Mouse (Mus musculus) C2C12 (cell line): ENCODE data around the gene Rab11fip2. TPM values are rescaled to one million over a fixed set of nuclear protein-coding genes. Genes with fewer than 3 reads are reported as not detected.

Source experiments
- H3K27me3 ChIP-seq: one replicate; pipeline ENCODE4 v1.6.1; 2011; ENCODE audit not compliant: control insufficient read depth, insufficient read depth, insufficient read length
- H3K36me3 ChIP-seq: one replicate; pipeline ENCODE4 v1.6.1; 2011; ENCODE audit not compliant: control insufficient read depth, insufficient read depth
- H3K4me3 ChIP-seq: one replicate; pipeline ENCODE4 v1.5.1; 2011; ENCODE audit warnings: mild to moderate bottlenecking, control low read depth; ENCODE audit not compliant: poor library complexity, insufficient read depth, severe bottlenecking
- H3K79me2 ChIP-seq: one replicate; pipeline ENCODE4 v1.6.1; 2011; ENCODE audit not compliant: control insufficient read depth, insufficient read depth
- H3K79me3 ChIP-seq: one replicate; pipeline ENCODE4 v1.6.1; 2011; ENCODE audit warnings: low read depth, control low read depth
- H3ac ChIP-seq: one replicate; pipeline ENCODE3; 2011; ENCODE audit warnings: low read depth; ENCODE audit not compliant: control insufficient read depth, insufficient read length
- CEBPB ChIP-seq: IDR thresholded peaks from one replicate; pipeline ENCODE4 v1.6.1; 2011; ENCODE audit warnings: low read depth, mild to moderate bottlenecking, control low read depth, moderate library complexity
- CTCF ChIP-seq: IDR thresholded peaks from one replicate; pipeline ENCODE4 v1.5.1; 2011; ENCODE audit not compliant: control insufficient read depth, insufficient read depth, insufficient read length
- FOSL1 ChIP-seq: IDR thresholded peaks from one replicate; pipeline ENCODE4 v1.8.0; 2011; ENCODE audit warnings: mild to moderate bottlenecking, low read length; ENCODE audit not compliant: poor library complexity, insufficient read depth, severe bottlenecking
- MAX ChIP-seq: IDR thresholded peaks from one replicate; pipeline ENCODE4 v1.6.1; 2011; ENCODE audit warnings: mild to moderate bottlenecking, control low read depth
- MYOD1 ChIP-seq: IDR thresholded peaks from one replicate; pipeline ENCODE4 v1.6.1; 2011; ENCODE audit warnings: low read depth; ENCODE audit not compliant: control insufficient read depth, insufficient read length
- MYOG ChIP-seq: IDR thresholded peaks from one replicate; pipeline ENCODE4 v1.6.1; 2011; ENCODE audit not compliant: control insufficient read depth, insufficient read length; ENCODE audit errors: extremely low read depth
- USF1 ChIP-seq: IDR thresholded peaks from one replicate; pipeline ENCODE4 v1.6.1; 2011; ENCODE audit warnings: low read depth, mild to moderate bottlenecking, control low read depth, moderate library complexity
- long read RNA-seq, 2 experiments: library from polyadenylated mRNA; unstranded; transcript quantifications; one replicate each; pipeline ENCODE4 v2.0.0; 2019 to 2020
- polyA plus RNA-seq: library from polyadenylated mRNA; unstranded; fragments of >200 nt; fragmentation: generic; extraction: Trizol; gene quantifications from one replicate; pipeline ENCODE4 v1.2.1, GENCODE M21; 2012; ENCODE audit warnings: missing spikeins

Gene Rab11fip2
- polyA plus RNA-seq = 0.95 TPM
- long read RNA-seq, experiment 1, partial matches to known transcripts = 0 of 2 reads
- long read RNA-seq, experiment 1, other reads (novel, unspliced or antisense) = 2 of 2 reads
- long read RNA-seq, experiment 2 = 0 reads

- no peaks in the 10 kb centered on the region for H3K79me2 ChIP-seq
- H3K36me3 ChIP-seq = no peaks in the 10 kb centered on the region
- H3K79me3 ChIP-seq = no peaks in the 10 kb centered on the region
- peak within 1 kb of the TSS; percentile 81 for H3ac ChIP-seq
- no peak for TF ChIP-seq USF1
- TF ChIP-seq MYOD1 = no peak
- no peak for TF ChIP-seq MYOG
- TF ChIP-seq CTCF = no peak
- no peak for TF ChIP-seq MAX
- TF ChIP-seq CEBPB = no peak
- no peak for TF ChIP-seq FOSL1
- H3K4me3 ChIP-seq = peak within 1 kb of the TSS; percentile 51
- H3K27me3 ChIP-seq = no peaks in the 10 kb centered on the region
These were observed at the start of gene Rab11fip2 for GRCm38 (mm10) chr19:59943322-59943871. TSS of gene Rab11fip2 (minus strand) at chr19:59943654.

GRCm38 (mm10) chr19:59981588-59981987, 38.1 kb upstream of the Rab11fip2 start:
- no peaks in the 10 kb centered on the region for H3K79me3 ChIP-seq
- H3K79me2 ChIP-seq = no peaks in the 10 kb centered on the region
- H3ac ChIP-seq = no peak overlapping the region
- H3K4me3 ChIP-seq = no peak overlapping the region
- H3K36me3 ChIP-seq = no peaks in the 10 kb centered on the region
- no peaks in the 10 kb centered on the region for H3K27me3 ChIP-seq
- TF ChIP-seq CEBPB = no peak
- no peak for TF ChIP-seq FOSL1
- TF ChIP-seq MYOD1 = no peak
- no peak for TF ChIP-seq MAX
- TF ChIP-seq USF1 = no peak
- TF ChIP-seq CTCF = no peak
- TF ChIP-seq MYOG = no peak

GRCm38 (mm10) chr19:59954936-59955335, 11.5 kb upstream of the Rab11fip2 start:
- TF ChIP-seq USF1 = no peak
- TF ChIP-seq FOSL1 = no peak
- TF ChIP-seq MYOD1 = no peak
- no peak for TF ChIP-seq CEBPB
- no peak for TF ChIP-seq MYOG
- TF ChIP-seq CTCF = no peak
- no peak for TF ChIP-seq MAX
- Histone ChIP-seq H3K79me3 (no peaks in the 10 kb centered on the region), H3K4me3 (no peak overlapping the region), H3K36me3 (no peaks in the 10 kb centered on the region), H3K79me2 (no peaks in the 10 kb centered on the region), H3K27me3 (no peaks in the 10 kb centered on the region), H3ac (no peak overlapping the region)

- no peaks in the 10 kb centered on the region for H3K36me3 ChIP-seq
- H3K27me3 ChIP-seq = no peaks in the 10 kb centered on the region
- H3K79me3 ChIP-seq = no peaks in the 10 kb centered on the region
- H3ac ChIP-seq = no peak overlapping the region
- no peak overlapping the region for H3K4me3 ChIP-seq
- TF ChIP-seq MYOD1 (no peak), MAX (no peak), USF1 (no peak), FOSL1 (no peak), MYOG (no peak), CEBPB (no peak), CTCF (no peak)
- no peaks in the 10 kb centered on the region for H3K79me2 ChIP-seq
These were observed 6.3 kb upstream of the Rab11fip2 start for GRCm38 (mm10) chr19:59949731-59950130.

- TF ChIP-seq CTCF (no peak), MAX (no peak), USF1 (no peak), MYOG (no peak), FOSL1 (no peak), CEBPB (no peak), MYOD1 (no peak)
- Histone ChIP-seq H3K36me3 (no peaks in the 10 kb centered on the region), H3ac (peak overlapping the region; percentile 81), H3K79me3 (no peaks in the 10 kb centered on the region), H3K4me3 (peak overlapping the region; percentile 51), H3K27me3 (no peaks in the 10 kb centered on the region), H3K79me2 (no peaks in the 10 kb centered on the region)
These were observed 635 bp downstream of the Rab11fip2 start for GRCm38 (mm10) chr19:59942716-59943321.
